Mouse (Mus musculus) cortical plate, adult 2 months (tissue): ENCODE data around the gene Col12a1.

Experiments
- CTCF ChIP-seq: fragments of 200-500 bp; IDR thresholded peaks from 2 replicates; pipeline ENCODE4 v1.5.1; 2011; ENCODE audit warnings: mild to moderate bottlenecking, control low read depth, low read length; ENCODE audit not compliant: insufficient read depth; ENCODE audit errors: extremely low read depth
- POLR2A ChIP-seq: fragments of 200-500 bp; IDR thresholded peaks from 2 replicates; pipeline ENCODE4 v1.6.1; 2011; ENCODE audit warnings: mild to moderate bottlenecking, low read length, control low read depth; ENCODE audit not compliant: insufficient read depth; ENCODE audit errors: extremely low read depth

GRCm38 (mm10) chr9:79723090-79723489 is 4.5 kb upstream of the Col12a1 start:
- TF ChIP-seq POLR2A (no peak), CTCF (no peak)
